Mouse (Mus musculus) lung, embryonic 16.5 days (tissue): ENCODE measurements around the gene Tubgcp3. TPM values are rescaled to one million over a fixed set of nuclear protein-coding genes. Genes with fewer than 3 reads are reported as not detected.
"Not testable (repeated sequence)": the region's sequence is repeated elsewhere in the genome, so short reads cannot be mapped to it uniquely, and the experiment has no call there.

Experiments
- ATAC-seq: fragments of 200-750 bp; cut with Nextera tagmentation; 2 replicates; pipeline ENCODE4 v1.8.0; 2017; ENCODE audit warnings: low read depth, mild to moderate bottlenecking, moderate library complexity
- H3K27ac ChIP-seq: fragments of 300-500 bp; sonication (generic); 2 replicates; pipeline ENCODE4 v1.5.1; 2014; ENCODE audit warnings: mild to moderate bottlenecking, control low read depth, low read length
- H3K27me3 ChIP-seq: fragments of 300-500 bp; sonication (generic); 2 replicates; pipeline ENCODE4 v1.6.1; 2014; ENCODE audit warnings: low read depth, low read length, mixed read lengths; ENCODE audit not compliant: control insufficient read depth, insufficient read depth
- H3K36me3 ChIP-seq: fragments of 300-500 bp; sonication (generic); 2 replicates; pipeline ENCODE4 v1.6.1; 2014; ENCODE audit warnings: low read length; ENCODE audit not compliant: control insufficient read depth, insufficient read depth
- H3K4me1 ChIP-seq: fragments of 300-500 bp; sonication (generic); replicated peaks from 2 replicates; pipeline ENCODE4 v1.6.1; 2014; ENCODE audit warnings: low read length, mixed read lengths; ENCODE audit not compliant: control insufficient read depth, insufficient read depth
- H3K4me2 ChIP-seq: fragments of 300-500 bp; sonication (generic); 2 replicates; pipeline ENCODE4 v1.6.1; 2014; ENCODE audit warnings: low read depth, low read length, control low read depth
- H3K4me3 ChIP-seq: fragments of 300-500 bp; sonication (generic); 2 replicates; pipeline ENCODE4 v1.5.1; 2014; ENCODE audit warnings: mild to moderate bottlenecking, low read length, control low read depth
- H3K9ac ChIP-seq: fragments of 300-500 bp; sonication (generic); 2 replicates; pipeline ENCODE4 v1.6.1; 2014; ENCODE audit warnings: low read length, control low read depth
- H3K9me3 ChIP-seq: fragments of 300-500 bp; sonication (generic); 2 replicates; pipeline ENCODE4 v1.6.1; 2016; ENCODE audit warnings: low read length; ENCODE audit not compliant: control insufficient read depth
- WGBS: fragments of 180-500 bp; shearing (Covaris S2); extraction: QIAGEN DNeasy Blood & Tissue Kit; methylation state at CpG from one replicate; pipeline ENCODE4 v1.1.7; 2014; 5-methylcytosine and 5-hydroxymethylcytosine counted together
- polyA plus RNA-seq: library from polyadenylated mRNA; unstranded; fragments of >200 nt; fragmentation: Nextera tagmentation; extraction: Ambion mirVana; gene quantifications from 2 replicates; pipeline ENCODE4 v1.2.1, GENCODE M21; 2015

Gene Tubgcp3
- polyA plus RNA-seq, 1 experiment from 2014 or later = 45.3 TPM

GRCm38 (mm10) chr8:12671473-12672055 lies 484 bp downstream of the Tubgcp3 start:
- WGBS = under 1% methylated on average over 36 of the region's 38 CpGs
- Histone ChIP-seq H3K36me3 (no peaks in the 10 kb centered on the region), H3K9ac (peak overlapping the region; percentile 94), H3K9me3 (no peaks in the 10 kb centered on the region), H3K4me3 (peak overlapping the region; percentile 96), H3K4me1 (peaks cover 12% of the 10 kb centered on the region), H3K27me3 (peaks cover 5% of the 10 kb centered on the region; the same call in 1 of the 2 replicates), H3K27ac (peak overlapping the region; percentile 48), H3K4me2 (peak overlapping the region; percentile 59)
- peak; percentile 77 for ATAC-seq

GRCm38 (mm10) chr8:12670965-12671364 lies 1.1 kb downstream of the Tubgcp3 start:
- Histone ChIP-seq H3K9ac (peak overlapping the region; percentile 94), H3K4me1 (peaks cover 12% of the 10 kb centered on the region), H3K36me3 (no peaks in the 10 kb centered on the region), H3K4me2 (peak overlapping the region; percentile 59), H3K27me3 (peaks cover 5% of the 10 kb centered on the region; the same call in 1 of the 2 replicates), H3K27ac (no peak overlapping the region), H3K4me3 (peak overlapping the region; percentile 96), H3K9me3 (no peaks in the 10 kb centered on the region)
- no peak for ATAC-seq
- WGBS = 18% methylated on average over 6 of the region's 6 CpGs

GRCm38 (mm10) chr8:12668832-12669231 lies 3.2 kb downstream of the Tubgcp3 start:
- whole genome bisulfite sequencing = 86% methylated on average over 6 of the region's 6 CpGs
- no peak for ATAC-seq
- peaks cover 5% of the 10 kb centered on the region; the same call in 1 of the 2 replicates for H3K27me3 ChIP-seq
- peaks cover 12% of the 10 kb centered on the region for H3K4me1 ChIP-seq
- no peak overlapping the region for H3K4me3 ChIP-seq
- no peak overlapping the region for H3K27ac ChIP-seq
- H3K9ac ChIP-seq = no peak overlapping the region
- no peaks in the 10 kb centered on the region for H3K36me3 ChIP-seq
- H3K4me2 ChIP-seq = no peak overlapping the region
- H3K9me3 ChIP-seq = no peaks in the 10 kb centered on the region

- not testable (repeated sequence) for H3K4me3 ChIP-seq, H3K9ac ChIP-seq, H3K27me3 ChIP-seq, H3K27ac ChIP-seq, H3K9me3 ChIP-seq, H3K4me1 ChIP-seq, H3K4me2 ChIP-seq, ATAC-seq, H3K36me3 ChIP-seq
- 71% methylated on average over 3 of the region's 3 CpGs for WGBS
These were observed 5.5 kb downstream of the Tubgcp3 start for GRCm38 (mm10) chr8:12666530-12666929.

DNA sequence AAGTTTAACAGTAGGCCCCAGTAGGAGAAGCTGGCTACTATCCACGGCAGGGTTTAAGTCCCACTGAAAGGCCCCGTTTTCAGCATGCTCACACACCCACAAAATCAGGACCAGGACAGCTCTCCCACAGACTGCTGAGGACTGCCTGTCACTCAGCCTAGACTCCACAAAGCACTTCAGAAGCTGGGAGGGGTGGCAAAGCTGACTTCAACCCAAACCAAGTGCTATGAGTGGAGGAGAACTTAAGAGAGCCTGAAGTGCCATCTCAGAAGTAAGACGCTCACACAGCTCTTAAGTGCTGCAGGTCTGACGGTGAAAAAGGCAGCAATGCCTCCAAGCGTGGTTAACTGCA lies 9.0 kb downstream of the Tubgcp3 start:
- H3K36me3 ChIP-seq = peaks cover 6% of the 10 kb centered on the region; the same call in 1 of the 2 replicates
- no peak overlapping the region for H3K4me2 ChIP-seq
- no peak overlapping the region for H3K4me3 ChIP-seq
- no peaks in the 10 kb centered on the region for H3K4me1 ChIP-seq
- no peaks in the 10 kb centered on the region for H3K27me3 ChIP-seq
- H3K9ac ChIP-seq = no peak overlapping the region
- no peak overlapping the region for H3K27ac ChIP-seq
- H3K9me3 ChIP-seq = no peaks in the 10 kb centered on the region
- 65% methylated on average over 5 of the region's 5 CpGs for WGBS
- ATAC-seq = peak; percentile 59

DNA sequence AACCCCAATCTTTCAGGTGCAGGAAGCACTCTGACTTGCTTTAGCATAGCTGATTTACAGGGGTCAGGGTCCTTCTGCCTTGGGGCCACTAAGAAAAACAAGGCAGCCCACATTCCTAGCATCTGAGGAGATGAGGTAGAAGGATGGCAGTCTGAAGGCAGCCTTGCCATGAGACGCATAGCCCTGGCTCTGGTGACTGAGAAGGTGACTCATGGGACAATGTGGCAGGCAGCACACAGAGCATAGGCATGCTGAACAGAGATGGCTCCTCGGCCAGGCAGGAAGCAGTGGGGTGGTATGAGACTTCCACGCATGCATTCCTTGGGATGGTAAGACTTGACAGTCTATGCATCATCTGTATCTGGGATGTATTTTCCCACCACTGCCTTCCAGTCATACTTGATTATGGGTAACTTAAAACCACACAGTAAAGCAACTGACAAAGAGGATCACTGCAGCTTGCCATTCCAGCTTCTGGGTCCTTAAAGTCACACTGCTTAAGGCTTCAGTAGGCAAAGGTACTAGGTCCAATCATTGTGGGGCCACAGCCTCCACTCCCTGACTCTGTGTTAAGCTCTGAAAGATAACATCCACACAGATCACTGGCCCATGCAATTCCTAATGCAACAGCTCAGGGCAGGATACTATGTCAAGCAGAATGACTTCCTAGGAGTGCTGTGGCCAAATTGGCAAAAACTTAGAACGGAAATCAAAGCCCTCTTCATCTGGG lies 9.5 kb downstream of the Tubgcp3 start:
- Histone ChIP-seq H3K9me3 (no peaks in the 10 kb centered on the region), H3K4me3 (no peak overlapping the region), H3K9ac (no peak overlapping the region), H3K36me3 (peaks cover 8% of the 10 kb centered on the region), H3K27ac (no peak overlapping the region), H3K27me3 (no peaks in the 10 kb centered on the region), H3K4me1 (no peaks in the 10 kb centered on the region), H3K4me2 (no peak overlapping the region)
- WGBS = 81% methylated on average over 4 of the region's 4 CpGs
- no peak for ATAC-seq

DNA sequence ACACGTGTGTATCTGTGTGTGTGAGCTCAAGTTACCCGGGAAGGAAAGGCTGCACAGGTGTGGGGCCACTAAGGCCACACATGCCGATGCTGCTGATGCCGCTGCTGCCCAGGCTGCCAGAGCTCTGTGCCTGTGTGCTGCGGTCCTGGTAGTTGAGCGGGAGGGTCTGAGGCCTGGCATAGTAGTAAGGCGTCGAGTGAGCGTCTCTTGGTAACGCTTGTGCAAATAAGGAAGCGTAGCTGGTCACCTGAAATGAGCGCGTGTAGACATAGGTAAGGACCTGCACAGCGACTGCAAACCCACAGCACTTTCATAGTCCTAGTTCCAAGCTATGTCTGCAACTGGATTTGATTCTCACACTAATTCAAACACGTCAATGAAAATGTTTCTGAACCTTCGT lies 14.6 kb downstream of the Tubgcp3 start:
- H3K27ac ChIP-seq = no peak overlapping the region
- H3K9me3 ChIP-seq = no peaks in the 10 kb centered on the region
- no peak overlapping the region for H3K4me2 ChIP-seq
- H3K4me1 ChIP-seq = no peaks in the 10 kb centered on the region
- no peak overlapping the region for H3K9ac ChIP-seq
- 85% methylated on average over 16 of the region's 16 CpGs for WGBS
- 0 out of 2 replicates have a peak, but pooled peaks have one; percentile 10 for ATAC-seq
- peaks cover 46% of the 10 kb centered on the region for H3K36me3 ChIP-seq
- H3K27me3 ChIP-seq = no peaks in the 10 kb centered on the region
- H3K4me3 ChIP-seq = no peak overlapping the region

DNA sequence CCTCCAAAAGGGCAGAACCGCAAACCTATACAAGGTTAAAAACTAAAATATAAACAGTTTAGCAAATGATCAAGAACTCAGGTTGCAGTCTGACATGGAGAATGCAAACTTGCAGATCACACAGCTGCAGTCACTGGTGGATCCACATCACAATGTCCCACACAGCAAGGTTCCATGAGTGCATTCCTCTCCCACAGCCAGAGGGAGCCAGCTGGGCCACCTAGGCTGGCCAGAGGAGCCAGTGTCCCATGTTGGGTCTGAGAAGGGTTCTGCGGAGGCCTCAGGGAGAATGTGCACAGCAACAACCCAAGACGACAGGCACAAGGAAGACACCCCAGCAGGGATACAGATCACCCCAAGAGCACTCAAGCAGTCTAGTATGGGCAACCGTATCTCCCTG lies 20.8 kb downstream of the Tubgcp3 start:
- Histone ChIP-seq H3K27ac (no peak overlapping the region), H3K27me3 (no peaks in the 10 kb centered on the region), H3K9ac (no peak overlapping the region), H3K36me3 (peaks cover 49% of the 10 kb centered on the region), H3K9me3 (no peaks in the 10 kb centered on the region), H3K4me1 (no peaks in the 10 kb centered on the region), H3K4me3 (no peak overlapping the region), H3K4me2 (no peak overlapping the region)
- ATAC-seq = no peak
- WGBS = 63% methylated on average over 4 of the region's 4 CpGs

DNA sequence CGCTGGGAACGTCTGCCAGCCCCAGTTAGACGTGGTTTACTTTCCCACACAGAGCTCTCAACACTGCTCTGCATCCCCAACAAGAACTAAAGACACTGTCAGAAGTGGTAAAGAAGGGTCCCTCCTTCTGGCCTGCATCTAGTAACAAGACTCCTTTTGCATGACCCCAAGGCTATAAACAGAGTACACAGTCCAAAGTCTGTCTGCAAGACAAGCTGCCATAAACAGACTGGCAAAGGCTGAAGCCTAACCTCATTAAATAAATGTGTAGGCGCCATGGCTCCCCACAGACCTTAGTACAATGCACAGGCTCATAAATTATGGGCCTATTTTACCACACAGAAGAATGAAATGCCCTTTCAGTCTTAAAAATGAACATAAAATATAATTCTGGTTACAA lies 21.6 kb downstream of the Tubgcp3 start:
- Histone ChIP-seq H3K9ac (no peak overlapping the region), H3K27me3 (no peaks in the 10 kb centered on the region), H3K36me3 (peaks cover 47% of the 10 kb centered on the region), H3K4me2 (no peak overlapping the region), H3K4me1 (no peaks in the 10 kb centered on the region), H3K27ac (no peak overlapping the region), H3K4me3 (no peak overlapping the region), H3K9me3 (no peaks in the 10 kb centered on the region)
- no peak for ATAC-seq
- WGBS = 80% methylated on average over 4 of the region's 4 CpGs
